Mouse (Mus musculus) Patski (cell line): ENCODE results near the gene Spice1. TPM values are rescaled to one million over a fixed set of nuclear protein-coding genes. Genes with fewer than 3 reads are reported as not detected.

Source experiments
- ATAC-seq: fragments of 100-300 bp; one replicate; pipeline ENCODE4 v1.8.0; 2021
- CTCF ChIA-PET: fragments of 350-600 bp; sonication (Branson Sonifier 250); formaldehyde crosslinking; loops from one replicate; lab custom pipeline; 2022; ENCODE audit warnings: inconsistent platforms; lab: Charles Lee
- POLR2A ChIA-PET: fragments of 350-600 bp; sonication (Branson Sonifier 250); formaldehyde crosslinking; loops from one replicate; lab custom pipeline; 2022; ENCODE audit warnings: antibody characterized with exemption, inconsistent platforms; lab: Charles Lee
- DNase-seq: peaks from one replicate; pipeline ENCODE4 v3.0.0-alpha.2; 2011; ENCODE audit warnings: low read depth, low spot score
- H3K27me3 ChIP-seq: fragments of 371-371 bp; one replicate; pipeline ENCODE4 v1.5.1; 2021
- CTCF ChIP-seq: fragments of 100-300 bp; IDR thresholded peaks from one replicate; pipeline ENCODE4 v1.5.1; 2021
- in situ Hi-C: fragments of 300-500 bp; cut with MboI; formaldehyde crosslinking; loops from 3 replicates; pipeline ENCODE4 v1.11.1; 2018; ENCODE audit warnings: low pct_unique_long_range_greater_than_20kb, mixed read lengths
- polyA plus RNA-seq: library from polyadenylated mRNA; unstranded; gene quantifications from one replicate; pipeline ENCODE4 v1.2.3, GENCODE M21; 2021

Spice1 gene
- polyA plus RNA-seq, 1 experiment from 2014 or later: 22.2 TPM

- no peak for TF ChIP-seq CTCF
- ATAC-seq (no peak), DNase-seq (no peak)
- POLR2A ChIA-PET: no interaction called here
- CTCF ChIA-PET: no interaction called here
- peaks cover 10% of the 10 kb centered on the region for H3K27me3 ChIP-seq
- in situ Hi-C loops: no loop called here
Measured at GRCm38 (mm10) chr16:44417596-44417995, 70.7 kb downstream of the Spice1 start.

DNA sequence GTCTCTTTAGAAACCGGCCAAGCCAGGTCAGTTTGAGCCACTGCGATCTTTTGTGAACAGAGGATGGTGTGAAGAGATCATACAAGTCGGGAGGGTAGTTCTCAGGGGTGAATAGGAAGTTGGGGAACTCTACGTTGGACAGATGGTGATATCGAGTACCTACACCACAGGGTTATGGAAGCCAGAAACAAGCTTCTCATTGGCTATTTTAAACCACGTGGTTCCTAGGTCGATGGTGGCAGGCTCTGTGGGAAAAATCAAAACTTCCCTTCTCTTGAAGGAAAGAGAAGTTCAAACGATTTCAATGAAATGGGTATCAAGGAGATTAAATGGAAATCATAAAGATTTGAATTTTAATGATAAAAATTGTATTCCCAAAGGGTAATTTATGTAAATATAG is 74.8 kb downstream of the Spice1 start:
- DNase-seq (no peak), ATAC-seq (no peak)
- TF ChIP-seq CTCF: no peak
- peaks cover 10% of the 10 kb centered on the region for H3K27me3 ChIP-seq
- CTCF ChIA-PET: no interaction called here
- in situ Hi-C loops: no loop called here
- POLR2A ChIA-PET: no interaction called here

- CTCF ChIA-PET: no interaction called here
- H3K27me3 ChIP-seq: peaks cover 5% of the 10 kb centered on the region
- POLR2A ChIA-PET: no interaction called here
- ATAC-seq (no peak), DNase-seq (no peak)
- TF ChIP-seq CTCF: no peak
- in situ Hi-C loops: no loop called here
Measured at GRCm38 (mm10) chr16:44423499-44423898, 76.6 kb downstream of the Spice1 start.

DNA sequence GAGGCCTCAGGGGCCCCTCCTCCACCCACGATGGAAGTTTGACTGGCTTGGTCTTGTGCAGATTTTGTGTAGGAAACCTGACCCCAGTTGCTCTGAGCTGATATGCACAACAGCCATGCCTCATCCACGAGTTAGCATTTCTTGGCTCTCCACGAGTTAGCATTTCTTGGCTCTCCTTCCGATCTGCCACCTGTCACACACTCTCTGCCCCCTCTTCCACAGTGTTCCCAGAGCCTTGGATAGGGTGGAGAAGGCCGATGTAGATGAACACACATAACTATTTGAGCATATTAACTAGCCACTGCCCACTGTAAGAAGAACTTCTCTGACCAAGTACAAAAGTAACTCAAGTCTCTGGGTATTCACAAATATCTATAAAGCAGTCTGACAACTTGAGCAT is 81.5 kb downstream of the Spice1 start:
- ChIA-PET CTCF (no interaction called here), POLR2A (interaction anchor here (0.7 kb wide), 1 partner anchor 81 kb away, joined by 3 read pairs; no protein-coding TSS in a partner anchor)
- ATAC-seq (no peak), DNase-seq (no peak)
- TF ChIP-seq CTCF: no peak
- in situ Hi-C loops: no loop called here
- H3K27me3 ChIP-seq: peaks cover 20% of the 10 kb centered on the region

DNA sequence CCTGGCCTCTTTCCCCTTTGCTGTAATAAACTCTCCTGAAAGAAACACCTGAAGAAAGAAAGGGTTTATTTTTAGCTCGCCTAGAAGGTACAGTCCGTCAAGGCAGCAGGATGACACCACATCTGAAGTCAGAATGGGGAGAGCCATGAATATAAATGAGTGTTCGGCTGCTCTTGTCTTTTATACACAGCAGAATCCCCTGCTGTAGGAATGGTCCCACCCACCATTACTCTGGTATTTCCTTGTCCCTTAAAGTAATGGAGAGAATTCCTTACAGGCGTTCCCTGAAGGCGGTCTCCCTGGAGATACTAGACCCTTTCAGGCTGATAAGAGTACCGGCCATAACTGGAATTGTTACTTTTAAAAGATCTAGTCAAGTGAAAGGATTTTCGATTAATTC is 83.1 kb downstream of the Spice1 start:
- H3K27me3 ChIP-seq: peaks cover 17% of the 10 kb centered on the region
- in situ Hi-C loops: no loop called here
- no peak for TF ChIP-seq CTCF
- ChIA-PET CTCF (no interaction called here), POLR2A (no interaction called here)
- no peak for DNase-seq
- no peak for ATAC-seq

DNA sequence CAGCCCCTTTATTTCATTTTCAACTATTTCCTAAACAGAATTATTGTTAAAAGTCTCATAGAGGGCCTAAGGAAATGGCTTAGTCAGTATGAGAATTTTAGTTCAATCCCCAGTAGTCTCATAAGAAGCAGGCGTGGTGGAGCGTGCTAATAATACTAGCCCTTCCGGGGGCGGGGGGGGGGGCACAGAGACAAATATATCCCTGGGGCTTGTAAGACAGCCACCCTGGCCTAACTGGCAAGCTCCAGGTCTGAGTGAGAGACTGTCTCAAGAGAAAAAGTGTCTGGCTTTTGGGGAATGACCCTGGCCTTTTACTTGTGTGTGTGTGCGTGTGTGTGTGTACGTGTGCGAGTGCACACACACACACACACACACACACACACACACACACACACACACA is 88.0 kb downstream of the Spice1 start:
- DNase-seq (no peak), ATAC-seq (no peak)
- POLR2A ChIA-PET: interaction anchor here (1.0 kb wide), 1 partner anchor 31 kb away, joined by 3 read pairs; no protein-coding TSS in a partner anchor
- CTCF ChIA-PET: no interaction called here
- peaks cover 13% of the 10 kb centered on the region for H3K27me3 ChIP-seq
- no peak for TF ChIP-seq CTCF
- in situ Hi-C loops: no loop called here

DNA sequence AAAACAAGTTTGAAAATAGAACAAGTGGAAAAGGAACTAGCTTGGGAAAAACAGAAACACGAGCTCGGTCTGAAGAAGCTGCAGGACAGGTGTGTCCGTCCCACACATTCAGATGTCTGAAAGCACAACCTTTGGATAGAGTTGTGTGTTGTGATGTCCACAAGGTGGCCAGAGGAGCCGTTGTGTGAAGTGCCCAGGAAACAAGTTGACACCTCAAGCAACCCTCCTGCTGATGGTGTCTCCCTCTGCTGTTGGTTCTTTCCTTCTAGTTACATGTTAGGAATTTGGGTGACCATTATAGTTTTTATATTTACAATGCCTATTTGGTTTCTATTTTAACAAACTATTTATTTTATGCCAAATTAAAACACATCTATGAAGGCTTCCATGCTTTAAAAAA is 88.6 kb downstream of the Spice1 start:
- in situ Hi-C loops: no loop called here
- peak; percentile 50 for TF ChIP-seq CTCF
- ATAC-seq (no peak), DNase-seq (no peak)
- CTCF ChIA-PET: no interaction called here
- peaks cover 13% of the 10 kb centered on the region for H3K27me3 ChIP-seq
- POLR2A ChIA-PET: no interaction called here

Other genes starting within 250 kb of the Spice1 start
- 125 TPM for gene Atp6v1a, start 207.4 kb upstream of the Spice1 start, polyA plus RNA-seq
- gene Naa50, start 207.3 kb upstream of the Spice1 start, polyA plus RNA-seq: 73.3 TPM
- 10.2 TPM for gene Usf3, start 173.9 kb upstream of the Spice1 start, polyA plus RNA-seq
- gene Sidt1, start 13.9 kb upstream of the Spice1 start, polyA plus RNA-seq: not detected
- 0.68 TPM for gene Cfap44, start 47.7 kb downstream of the Spice1 start, polyA plus RNA-seq
- 13.8 TPM for gene Boc, start 211.8 kb downstream of the Spice1 start, polyA plus RNA-seq